Mouse (Mus musculus): ENCODE data around the gene Alkal2. TPM values are rescaled to one million over a fixed set of nuclear protein-coding genes. Genes with fewer than 3 reads are reported as not detected.

The Alkal2 gene
- total and polyA plus RNA-seq, 2 experiments from 2014 or later = not detected

- Histone ChIP-seq H3K4me3 (ENCODE audit: low read depth, low read length) (no peak overlapping the region), H3K4me1 (ENCODE audit: control insufficient read depth, insufficient read depth) (no peaks in the 10 kb centered on the region), H3K27me3 (ENCODE audit: control insufficient read depth, insufficient read depth, low read length) (no peaks in the 10 kb centered on the region), H3K36me3 (replicated peaks; ENCODE audit: control insufficient read depth, insufficient read depth, low read length) (no peaks in the 10 kb centered on the region), H3K9ac (replicated peaks; ENCODE audit: low read depth, low read length) (no peak overlapping the region), H3K4me2 (ENCODE audit: low read depth, low read length) (no peak overlapping the region), H3K27ac (ENCODE audit: low read depth) (no peak overlapping the region), H3K9me3 (replicated peaks; ENCODE audit: control insufficient read depth, low read length) (no peaks in the 10 kb centered on the region)
- ATAC-seq (ENCODE audit: insufficient read depth, low read depth) (no peak), DNase-seq (ENCODE audit: low spot score) (no peak)
- TF ChIP-seq EP300 (IDR thresholded peaks at IDR 0.05; ENCODE audit: low read depth) (no peak), CTCF (IDR thresholded peaks at IDR 0.05; ENCODE audit: low read depth) (no peak)
- WGBS = 87% methylated on average over 5 of the region's 5 CpGs
These were observed 27.9 kb upstream of the Alkal2 start for GRCm38 (mm10) chr12:30856172-30856571.

- DNase-seq (ENCODE audit: low spot score) (no peak), ATAC-seq (ENCODE audit: insufficient read depth, low read depth) (peak; percentile 58)
- H3K27ac ChIP-seq (ENCODE audit: low read depth) = no peak overlapping the region
- no peaks in the 10 kb centered on the region for H3K27me3 ChIP-seq (ENCODE audit: control insufficient read depth, insufficient read depth, low read length)
- no peak overlapping the region for H3K4me3 ChIP-seq (ENCODE audit: low read depth, low read length)
- no peaks in the 10 kb centered on the region for H3K9me3 ChIP-seq (replicated peaks; ENCODE audit: control insufficient read depth, low read length)
- no peaks in the 10 kb centered on the region for H3K36me3 ChIP-seq (replicated peaks; ENCODE audit: control insufficient read depth, insufficient read depth, low read length)
- H3K4me1 ChIP-seq (ENCODE audit: control insufficient read depth, insufficient read depth) = peaks cover 12% of the 10 kb centered on the region
- no peak overlapping the region for H3K9ac ChIP-seq (replicated peaks; ENCODE audit: low read depth, low read length)
- WGBS = 43% methylated on average over 2 of the region's 2 CpGs
- TF ChIP-seq CTCF (IDR thresholded peaks at IDR 0.05; ENCODE audit: low read depth) (no peak), EP300 (IDR thresholded peaks at IDR 0.05; ENCODE audit: low read depth) (no peak)
- H3K4me2 ChIP-seq (ENCODE audit: low read depth, low read length) = no peak overlapping the region
These were observed 19.8 kb upstream of the Alkal2 start for GRCm38 (mm10) chr12:30864347-30864746.

GRCm38 (mm10) chr12:30865781-30866180 lies 18.3 kb upstream of the Alkal2 start:
- no peak for ATAC-seq (ENCODE audit: insufficient read depth, low read depth)
- 74% methylated on average over 4 of the region's 4 CpGs for WGBS
- Histone ChIP-seq H3K4me1 (ENCODE audit: control insufficient read depth, insufficient read depth) (peaks cover 12% of the 10 kb centered on the region), H3K27me3 (ENCODE audit: control insufficient read depth, insufficient read depth, low read length) (no peaks in the 10 kb centered on the region), H3K36me3 (replicated peaks; ENCODE audit: control insufficient read depth, insufficient read depth, low read length) (no peaks in the 10 kb centered on the region), H3K9ac (replicated peaks; ENCODE audit: low read depth, low read length) (no peak overlapping the region), H3K4me3 (ENCODE audit: low read depth, low read length) (no peak overlapping the region), H3K9me3 (replicated peaks; ENCODE audit: control insufficient read depth, low read length) (no peaks in the 10 kb centered on the region), H3K4me2 (ENCODE audit: low read depth, low read length) (no peak overlapping the region), H3K27ac (ENCODE audit: low read depth) (no peak overlapping the region)
- DNase-seq (ENCODE audit: low spot score) = no peak
- TF ChIP-seq CTCF (IDR thresholded peaks at IDR 0.05; ENCODE audit: low read depth) = no peak

- DNase-seq (ENCODE audit: low spot score) = no peak
- Histone ChIP-seq H3K4me3 (ENCODE audit: low read depth, low read length) (no peak overlapping the region), H3K27me3 (ENCODE audit: control insufficient read depth, insufficient read depth, low read length) (peaks cover 32% of the 10 kb centered on the region), H3K36me3 (replicated peaks; ENCODE audit: control insufficient read depth, insufficient read depth, low read length) (no peaks in the 10 kb centered on the region), H3K9ac (replicated peaks; ENCODE audit: low read depth, low read length) (no peak overlapping the region), H3K9me3 (replicated peaks; ENCODE audit: control insufficient read depth, low read length) (no peaks in the 10 kb centered on the region), H3K27ac (ENCODE audit: low read depth) (no peak overlapping the region), H3K4me2 (ENCODE audit: low read depth, low read length) (no peak overlapping the region), H3K4me1 (ENCODE audit: control insufficient read depth, insufficient read depth) (no peaks in the 10 kb centered on the region; the same call in 1 of the 2 replicates)
- peak; percentile 15; the same call in 1 of the 2 replicates for TF ChIP-seq CTCF (IDR thresholded peaks at IDR 0.05; ENCODE audit: low read depth)
- no peak for TF ChIP-seq EP300 (IDR thresholded peaks at IDR 0.05; ENCODE audit: low read depth)
- 67% methylated on average over 6 of the region's 6 CpGs for WGBS
- no peak for ATAC-seq (ENCODE audit: insufficient read depth, low read depth)
These were observed 4.7 kb upstream of the Alkal2 start for GRCm38 (mm10) chr12:30879447-30879846.

- no peak overlapping the region for H3K27ac ChIP-seq (ENCODE audit: low read depth)
- peak overlapping the region; percentile 65; the same call in 1 of the 2 replicates for H3K4me2 ChIP-seq (ENCODE audit: low read depth, low read length)
- no peaks in the 10 kb centered on the region for H3K9me3 ChIP-seq (replicated peaks; ENCODE audit: control insufficient read depth, low read length)
- DNase-seq (ENCODE audit: low spot score) (no peak), ATAC-seq (ENCODE audit: insufficient read depth, low read depth) (no peak)
- no peaks in the 10 kb centered on the region; the same call in 1 of the 2 replicates for H3K4me1 ChIP-seq (ENCODE audit: control insufficient read depth, insufficient read depth)
- no peak overlapping the region for H3K9ac ChIP-seq (replicated peaks; ENCODE audit: low read depth, low read length)
- H3K27me3 ChIP-seq (ENCODE audit: control insufficient read depth, insufficient read depth, low read length) = peaks cover 59% of the 10 kb centered on the region
- 36% methylated on average over 4 of the region's 4 CpGs for WGBS
- no peaks in the 10 kb centered on the region for H3K36me3 ChIP-seq (replicated peaks; ENCODE audit: control insufficient read depth, insufficient read depth, low read length)
- TF ChIP-seq CTCF (IDR thresholded peaks at IDR 0.05; ENCODE audit: low read depth) (no peak), EP300 (IDR thresholded peaks at IDR 0.05; ENCODE audit: low read depth) (no peak)
- H3K4me3 ChIP-seq (ENCODE audit: low read depth, low read length) = peak overlapping the region; percentile 49
These were observed 533 bp upstream of the Alkal2 start for GRCm38 (mm10) chr12:30883592-30883985.

GRCm38 (mm10) chr12:30884622-30885230 lies 604 bp downstream of the Alkal2 start:
- Histone ChIP-seq H3K27me3 (ENCODE audit: control insufficient read depth, insufficient read depth, low read length) (peaks cover 59% of the 10 kb centered on the region), H3K9me3 (replicated peaks; ENCODE audit: control insufficient read depth, low read length) (no peaks in the 10 kb centered on the region), H3K4me2 (ENCODE audit: low read depth, low read length) (peak overlapping the region; percentile 65), H3K9ac (replicated peaks; ENCODE audit: low read depth, low read length) (no peak overlapping the region), H3K27ac (ENCODE audit: low read depth) (no peak overlapping the region), H3K4me1 (ENCODE audit: control insufficient read depth, insufficient read depth) (no peaks in the 10 kb centered on the region; the same call in 1 of the 2 replicates), H3K36me3 (replicated peaks; ENCODE audit: control insufficient read depth, insufficient read depth, low read length) (no peaks in the 10 kb centered on the region), H3K4me3 (ENCODE audit: low read depth, low read length) (peak overlapping the region; percentile 49)
- 9% methylated on average over 37 of the region's 39 CpGs for WGBS
- ATAC-seq (ENCODE audit: insufficient read depth, low read depth) (no peak), DNase-seq (ENCODE audit: low spot score) (no peak)
- TF ChIP-seq CTCF (IDR thresholded peaks at IDR 0.05; ENCODE audit: low read depth) = no peak
- TF ChIP-seq EP300 (IDR thresholded peaks at IDR 0.05; ENCODE audit: low read depth) = no peak

Measured in heart, postnatal 0 days (tissue).